Mouse (Mus musculus) Muller cell, postnatal 12 days (primary cell): Measurements from ENCODE around the gene Ube2l6.
"Not testable (repeated sequence)": the region's sequence is repeated elsewhere in the genome, so short reads cannot be mapped to it uniquely, and the experiment has no call there.

Experiments
- DNase-seq: peaks from one replicate; pipeline ENCODE4 v3.0.0-alpha.2; 2015; ENCODE audit errors: inconsistent ontology term

Ube2l6 gene

DNA sequence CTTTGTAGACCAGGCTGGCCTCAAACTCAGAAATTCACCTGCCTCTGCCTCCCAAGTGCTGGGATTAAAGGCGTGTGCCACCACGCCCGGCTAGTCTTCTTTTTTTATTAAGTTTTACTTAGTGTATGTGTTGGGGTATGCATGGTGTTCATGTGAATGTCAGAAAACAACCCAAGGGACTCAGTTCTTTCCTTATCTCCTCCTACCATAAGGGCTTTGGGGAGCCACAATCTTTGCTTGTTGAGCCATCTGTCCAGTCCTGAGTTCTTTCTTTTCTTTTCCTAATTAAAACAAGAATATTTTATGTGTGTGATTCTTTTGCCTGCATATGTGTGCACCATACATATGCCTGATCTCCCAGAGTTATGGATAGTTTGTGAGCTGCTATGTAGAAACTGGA, 5.5 kb upstream of the Ube2l6 start:
- DNase-seq = no peak

DNA sequence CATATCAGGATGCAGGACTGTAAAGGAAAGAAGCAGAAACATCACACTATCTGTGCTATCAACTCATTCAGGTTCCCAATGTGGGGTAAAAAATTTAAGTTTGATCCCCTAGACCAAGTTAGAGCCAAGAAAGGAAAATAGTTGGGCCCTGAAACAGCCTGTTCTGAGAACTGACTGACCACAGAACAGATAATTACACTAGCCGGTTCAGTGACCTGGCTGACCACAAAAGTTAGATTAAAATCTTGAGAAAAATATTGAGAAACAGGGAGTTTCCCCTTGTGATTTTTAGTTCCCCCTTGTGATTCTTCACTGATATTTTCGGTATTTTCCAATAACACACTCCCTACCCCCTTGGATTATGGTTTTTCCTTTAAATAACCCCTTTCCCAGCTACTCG, 4.8 kb upstream of the Ube2l6 start:
- no peak for DNase-seq

GRCm38 (mm10) chr2:84797833-84798492, 665 bp upstream of the Ube2l6 start:
- DNase-seq = peak; percentile 80

- DNase-seq = peak; percentile 80
Measured at GRCm38 (mm10) chr2:84799041-84799561, 473 bp downstream of the Ube2l6 start.

DNA sequence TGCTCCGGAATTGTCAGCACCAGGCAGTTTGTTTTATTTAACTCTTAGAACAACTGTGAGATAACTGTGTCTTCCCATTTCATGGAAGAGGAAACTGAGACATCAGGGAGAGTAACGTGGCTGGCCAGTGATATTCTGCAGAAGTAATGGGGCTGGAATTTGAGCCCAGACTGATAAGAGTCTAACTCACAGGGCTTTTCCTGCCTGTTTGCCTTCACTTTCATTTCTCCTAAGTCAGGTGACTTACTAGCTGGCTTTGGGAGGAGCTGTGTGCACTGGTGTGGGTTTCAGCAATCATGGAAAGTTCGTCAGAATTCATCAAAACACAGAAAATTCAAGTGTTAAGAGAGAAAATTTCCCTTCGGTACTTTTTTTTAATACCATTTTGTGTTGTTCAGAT, 1.7 kb downstream of the Ube2l6 start:
- DNase-seq = no peak

DNA sequence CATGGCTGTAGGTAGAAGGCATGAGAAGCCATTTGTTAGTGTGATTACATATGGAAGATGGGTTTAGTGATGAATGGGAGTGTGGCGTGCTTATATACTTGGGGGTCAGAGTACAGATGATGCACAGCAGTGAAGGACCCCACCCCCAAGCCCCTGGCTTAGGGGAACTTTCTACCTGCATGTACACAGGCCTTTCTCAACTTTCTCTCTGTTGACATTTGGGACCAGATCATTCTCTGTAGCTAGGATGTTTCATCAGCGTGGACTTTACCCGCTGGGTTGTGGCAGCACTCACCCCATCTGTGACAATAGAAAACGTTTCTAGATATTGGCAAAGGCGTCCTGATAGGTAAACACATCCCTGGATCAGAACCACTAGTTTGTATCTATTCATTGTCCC, 2.6 kb downstream of the Ube2l6 start:
- not testable (repeated sequence) for DNase-seq

DNA sequence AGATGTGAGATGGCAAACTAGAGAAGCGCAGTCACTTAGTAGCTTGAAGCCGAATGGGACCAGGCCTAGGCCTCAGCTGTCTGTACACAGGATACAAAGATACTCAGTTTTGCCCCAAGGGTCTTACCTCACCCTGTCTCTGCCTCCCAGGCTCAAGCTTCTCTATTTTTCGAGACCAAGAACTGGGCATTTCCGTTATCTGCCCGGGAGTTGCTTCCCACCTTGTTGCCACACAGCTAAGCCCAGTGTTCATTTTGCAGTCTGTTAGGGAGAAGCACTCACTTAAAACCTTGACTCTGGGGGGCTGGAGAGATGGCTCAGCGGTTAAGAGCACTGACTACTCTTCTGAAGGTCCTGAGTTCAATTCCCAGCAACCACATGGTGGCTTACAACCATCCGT, 5.3 kb downstream of the Ube2l6 start:
- no peak for DNase-seq

- DNase-seq = no peak
Measured at GRCm38 (mm10) chr2:84806546-84806945, 7.9 kb downstream of the Ube2l6 start.

DNA sequence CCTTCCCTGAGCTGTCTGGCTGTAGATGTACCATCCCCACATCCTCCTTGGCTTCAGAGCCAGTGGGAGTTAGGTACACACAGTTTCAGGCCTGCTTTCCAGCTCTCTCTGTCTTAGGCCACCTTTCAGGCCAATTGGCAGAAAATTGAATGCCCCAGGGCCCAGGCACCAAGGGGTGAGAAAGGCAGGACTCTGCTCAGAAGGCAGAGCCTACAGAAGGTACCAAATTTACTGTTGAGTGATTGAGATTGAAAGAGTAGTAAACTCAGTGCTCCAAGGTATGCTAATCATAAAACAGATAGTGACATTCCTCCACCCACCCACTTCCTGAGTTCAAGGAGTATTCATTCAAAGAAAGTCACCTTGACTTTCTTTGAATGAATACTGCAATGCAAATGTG, 10.7 kb downstream of the Ube2l6 start:
- DNase-seq = no peak

DNA sequence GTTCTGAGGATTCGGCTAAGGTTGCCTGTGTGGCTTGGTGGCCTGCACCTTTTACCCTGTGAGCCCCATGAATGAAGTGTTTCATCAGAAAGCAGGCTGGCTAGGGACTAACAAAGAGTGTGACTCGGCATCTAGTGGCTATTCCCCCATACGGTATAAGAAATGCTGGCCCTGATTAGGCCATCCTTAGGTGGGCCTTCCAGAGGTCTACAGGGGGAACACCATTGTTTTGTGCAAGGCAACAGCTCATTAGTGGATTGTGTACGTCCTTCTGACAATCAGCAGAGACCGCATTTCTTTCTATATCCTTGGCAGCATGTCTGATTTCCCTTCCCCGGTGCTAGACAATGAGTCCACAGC, 11.9 kb downstream of the Ube2l6 start:
- no peak for DNase-seq

DNA sequence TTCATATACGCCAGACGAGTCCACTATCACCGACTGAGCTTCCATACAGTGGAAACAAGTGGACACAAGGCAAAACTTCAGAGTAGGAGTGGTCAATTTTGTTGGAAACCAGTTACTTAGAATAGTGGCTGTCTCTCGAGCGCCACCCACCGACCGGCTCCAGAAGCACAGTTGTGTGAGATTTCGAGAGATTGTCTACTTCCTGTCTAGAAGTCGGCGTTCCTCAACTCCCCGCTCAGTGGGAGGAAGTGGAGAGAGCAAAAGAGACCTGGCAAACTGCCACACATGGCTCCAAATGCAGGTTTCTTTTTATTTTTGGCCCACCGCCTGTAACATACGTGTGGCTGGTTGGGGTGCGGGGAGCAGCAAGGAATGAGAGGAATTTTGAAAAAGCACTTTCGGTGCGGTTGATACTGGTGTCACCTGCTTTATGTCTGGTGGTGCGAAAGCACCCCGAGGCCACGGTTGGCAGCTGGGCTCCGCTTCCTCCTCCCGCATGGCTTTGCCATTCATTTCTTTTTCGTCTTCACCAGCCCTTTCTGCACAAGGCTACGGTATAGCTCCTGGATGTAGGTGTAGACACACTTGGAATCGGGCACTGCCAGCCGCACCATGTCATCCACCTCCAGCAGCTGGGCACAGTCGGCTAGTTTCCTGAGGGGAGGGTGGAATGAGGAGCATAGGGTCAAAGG, 12.4 kb downstream of the Ube2l6 start:
- DNase-seq = peak; percentile 88

GRCm38 (mm10) chr2:84811880-84812279, 13.3 kb downstream of the Ube2l6 start:
- DNase-seq = no peak

- DNase-seq = no peak
Measured at GRCm38 (mm10) chr2:84812676-84813075, 14.0 kb downstream of the Ube2l6 start.

- no peak for DNase-seq
Measured at GRCm38 (mm10) chr2:84819861-84820260, 21.2 kb downstream of the Ube2l6 start.

DNA sequence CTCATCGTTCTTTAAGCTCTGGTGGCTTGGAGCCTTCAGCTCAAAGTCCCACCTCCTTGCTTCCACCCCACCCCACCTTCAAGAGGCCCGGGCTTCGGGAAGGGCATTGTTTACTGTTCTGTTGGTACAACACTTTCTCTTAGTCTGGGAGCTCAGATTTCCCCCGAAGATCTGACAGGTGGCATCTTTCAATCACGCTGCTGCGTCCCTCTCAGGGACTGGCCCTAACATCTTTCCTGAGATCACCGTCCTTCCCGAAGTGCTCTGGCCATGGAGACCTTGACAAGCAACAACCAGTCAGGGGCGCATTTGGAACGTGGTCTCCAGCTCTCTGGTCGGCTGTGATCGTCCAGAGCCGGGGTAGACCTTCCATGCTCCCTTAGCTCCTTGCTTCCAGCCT, 23.9 kb downstream of the Ube2l6 start, which contains the start of gene Smtnl1:
Gene Smtnl1 (minus strand): TSS at position 101 of the 400 bp plus-strand sequence.
- no peak for DNase-seq

DNA sequence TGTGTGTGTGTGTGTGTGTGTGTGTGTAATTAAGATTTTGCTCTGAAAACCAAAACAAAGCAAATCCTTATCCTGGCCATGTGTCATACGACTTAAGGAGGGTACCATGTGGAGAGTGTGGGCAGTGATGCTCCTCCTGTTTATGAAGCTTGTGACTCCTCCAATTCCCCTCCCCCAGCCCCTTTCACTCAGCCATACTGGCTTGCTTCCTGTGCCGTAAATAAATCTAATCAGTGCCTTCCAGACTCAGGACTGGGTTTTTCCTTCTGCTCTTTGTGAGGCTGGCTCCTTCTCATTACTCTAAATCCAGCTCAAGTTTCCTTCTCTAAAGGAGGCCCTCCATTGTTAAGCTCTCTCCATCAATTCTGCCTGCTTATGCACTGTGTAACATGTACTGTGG, 24.6 kb downstream of the Ube2l6 start:
- no peak for DNase-seq

DNA sequence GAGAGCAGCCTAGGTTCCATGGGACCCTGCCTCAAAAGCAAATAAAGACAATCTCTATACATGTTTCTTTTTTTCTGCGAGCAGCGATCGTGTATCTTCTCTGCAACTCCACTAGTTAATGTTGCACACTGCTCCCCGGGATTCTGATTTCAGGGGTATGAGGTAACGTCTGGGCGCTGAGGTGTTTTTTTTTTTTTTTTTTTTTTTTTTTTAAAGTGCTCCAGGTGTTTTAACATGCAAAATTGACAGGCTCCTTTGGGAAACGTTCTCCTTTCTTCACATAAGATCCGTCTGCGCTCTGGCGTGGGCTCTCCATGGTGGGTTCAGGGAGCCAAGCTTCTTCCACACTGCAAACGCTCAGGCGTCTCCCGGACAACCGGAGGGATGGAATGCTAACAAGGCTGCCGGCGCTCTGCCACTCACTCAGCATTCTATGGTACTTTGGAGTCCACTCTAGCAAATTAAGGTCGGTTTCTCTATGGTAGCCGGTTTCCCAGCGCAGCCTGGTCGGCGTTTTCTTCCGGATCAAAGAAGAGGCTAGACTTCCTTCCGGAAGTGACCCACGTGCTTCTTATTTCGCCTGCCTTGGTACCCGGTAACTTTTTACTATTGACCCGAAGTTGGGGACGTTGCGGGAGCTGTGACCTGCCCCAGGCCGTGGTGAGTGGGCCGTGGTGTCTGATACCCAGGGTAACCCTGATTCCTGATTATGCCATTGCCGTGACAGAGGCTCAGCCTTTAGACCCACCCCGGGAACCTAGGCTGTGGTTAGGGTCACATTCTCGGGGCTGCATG, 28.1 kb downstream of the Ube2l6 start, which contains the start of gene Timm10:
Gene Timm10 (plus strand): TSS at position 510 of the 795 bp plus-strand sequence.
- peak; percentile 93 for DNase-seq

DNA sequence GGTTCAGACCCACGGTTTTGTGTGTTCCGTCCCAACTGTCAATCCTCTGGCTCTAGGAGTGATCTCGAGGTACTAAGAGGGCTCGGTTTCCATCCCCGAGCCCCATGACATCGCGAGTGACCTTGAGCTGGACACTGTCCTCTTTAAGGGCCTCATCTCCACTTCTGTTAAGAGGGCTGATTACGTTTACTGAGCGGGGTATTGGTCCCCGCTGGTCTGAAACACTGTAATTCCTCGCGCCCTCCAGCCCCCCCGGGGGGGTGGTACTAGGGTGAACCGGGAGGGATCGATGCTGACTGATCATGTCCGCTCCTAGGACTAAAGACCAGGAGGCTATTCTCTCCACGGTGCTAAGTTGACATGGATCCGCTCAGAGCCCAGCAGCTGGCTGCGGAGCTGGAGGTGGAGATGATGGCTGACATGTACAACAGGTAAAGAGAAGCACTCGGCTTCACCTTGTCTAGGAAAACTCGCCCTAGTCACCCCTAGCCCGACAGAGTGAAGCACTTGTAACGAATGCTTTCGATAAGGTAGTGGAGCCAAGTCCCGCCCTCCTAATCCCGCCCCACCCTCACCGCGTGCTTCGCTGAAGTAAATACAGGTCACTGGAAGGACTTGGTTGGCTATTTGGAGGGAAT, 28.8 kb downstream of the Ube2l6 start:
- peak; percentile 42 for DNase-seq

GRCm38 (mm10) chr2:84831666-84832391, 33.2 kb downstream of the Ube2l6 start:
- DNase-seq = peak; percentile 55

DNA sequence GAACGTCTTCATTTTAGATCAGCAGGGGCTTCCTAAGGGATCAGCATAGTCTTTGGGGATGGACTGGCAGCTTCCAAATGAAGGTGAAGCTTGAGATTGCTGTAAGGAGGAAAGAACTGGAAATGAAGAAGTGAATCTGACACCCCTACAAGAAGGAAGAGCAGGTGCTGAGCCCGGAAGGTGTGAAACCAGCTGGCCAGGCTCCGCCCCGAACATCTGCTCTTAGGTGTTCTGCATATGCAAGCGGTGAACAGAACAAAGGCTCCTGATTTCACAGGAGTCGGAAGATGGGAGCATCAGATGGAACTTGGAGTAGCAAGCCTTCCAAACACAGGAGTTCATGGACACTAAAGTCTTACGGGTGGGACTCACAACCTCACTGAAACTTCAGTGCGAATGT, 38.5 kb downstream of the Ube2l6 start:
- DNase-seq = no peak
